29 mouse cellular contexts compared by ENCODE assay signal in the genomic region with DNA sequence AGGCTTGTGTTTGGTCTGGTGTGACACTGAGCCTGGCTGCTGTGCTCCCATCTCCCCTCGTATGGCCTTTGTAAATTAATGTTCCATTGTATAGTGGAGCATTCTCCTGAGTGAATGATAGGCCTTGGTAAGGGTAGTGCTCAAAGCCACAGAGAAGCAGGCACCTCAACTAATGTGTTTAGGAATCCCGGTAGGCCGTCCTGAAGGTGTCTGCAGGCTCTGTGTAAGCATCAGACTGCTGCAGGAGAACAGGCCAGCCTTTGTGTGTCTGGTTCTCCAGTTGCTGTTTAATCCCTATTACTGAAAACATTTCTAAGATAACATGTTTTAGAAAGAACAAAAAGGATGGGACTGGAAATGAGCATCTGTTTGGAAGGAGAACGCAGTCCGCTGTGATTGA. TPM values are rescaled to one million over a fixed set of nuclear protein-coding genes. Genes with fewer than 3 reads are reported as not detected.
DNase-seq lines count a peak whose midpoint lies in the region; ATAC-seq and TF ChIP-seq lines count a peak whose summit lies in the region.
"Had no signal": no experiment of that assay in that cellular context is flagged by ENCODE, and none has a peak within 500 bp of the region (broad histone marks: within the 10 kb centered on the region; RNA-seq: fewer than 3 reads in every experiment).

No protein-coding gene starts in this region.

- no peak overlapping the region for H3K4me3 ChIP-seq in heart, embryonic 13.5 days
- H3K4me3 ChIP-seq in olfactory bulb, adult 2 months (ENCODE audit: insufficient read depth, low read depth, low read length), result no peak overlapping the region
- H3K4me3 ChIP-seq: embryonic facial prominence, embryonic 10.5 days; embryonic facial prominence, embryonic 13.5 days; erythroblast, embryonic 14.5 days; forebrain, embryonic 12.5 days; forebrain, embryonic 15.5 days; heart, adult 2 months; heart, embryonic 12.5 days; hindbrain, embryonic 10.5 days; hindbrain, embryonic 13.5 days had no signal

- H3K4me2 ChIP-seq in heart, embryonic 13.5 days, result no peak overlapping the region
- H3K4me2 ChIP-seq: embryonic facial prominence, embryonic 13.5 days; forebrain, embryonic 12.5 days; forebrain, embryonic 15.5 days; heart, embryonic 12.5 days; hindbrain, embryonic 13.5 days had no signal

- H3K4me1 ChIP-seq in heart, embryonic 13.5 days, result peaks cover 66% of the 10 kb centered on the region
- H3K4me1 ChIP-seq in olfactory bulb, adult 2 months (ENCODE audit: control insufficient read depth, insufficient read depth, low read length), result peaks cover 43% of the 10 kb centered on the region
- H3K4me1 ChIP-seq: embryonic facial prominence, embryonic 10.5 days; embryonic facial prominence, embryonic 13.5 days; forebrain, embryonic 15.5 days; hindbrain, embryonic 10.5 days; hindbrain, embryonic 13.5 days had no signal

- H3K27me3 ChIP-seq in heart, embryonic 13.5 days (replicated peaks), result no peaks in the 10 kb centered on the region
- H3K27me3 ChIP-seq: embryonic facial prominence, embryonic 13.5 days; forebrain, embryonic 12.5 days; forebrain, embryonic 15.5 days; heart, embryonic 12.5 days; hindbrain, embryonic 13.5 days had no signal

- TF ChIP-seq CTCF in olfactory bulb, adult 2 months (IDR thresholded peaks at IDR 0.05; ENCODE audit: insufficient read depth, low read depth, low read length), result no peak

- 73% methylated on average over 5 of the region's 5 CpGs for WGBS in heart, embryonic 13.5 days
- WGBS in olfactory bulb, adult 2 months, result 55% methylated on average over 5 of the region's 5 CpGs

- no peak overlapping the region for H3K27ac ChIP-seq in heart, embryonic 13.5 days (replicated peaks)
- H3K27ac ChIP-seq in olfactory bulb, adult 2 months (ENCODE audit: insufficient read depth, low read depth, low read length), result peak overlapping the region; percentile 72
- H3K27ac ChIP-seq: embryonic facial prominence, embryonic 10.5 days; embryonic facial prominence, embryonic 13.5 days; forebrain, embryonic 12.5 days; forebrain, embryonic 15.5 days; heart, adult 2 months; hindbrain, embryonic 10.5 days; hindbrain, embryonic 13.5 days had no signal

- H3K9me3 ChIP-seq in heart, embryonic 13.5 days, result no peaks in the 10 kb centered on the region
- H3K9me3 ChIP-seq: embryonic facial prominence, embryonic 10.5 days; embryonic facial prominence, embryonic 13.5 days; forebrain, embryonic 12.5 days; forebrain, embryonic 15.5 days; heart, embryonic 12.5 days; hindbrain, embryonic 10.5 days; hindbrain, embryonic 13.5 days had no signal

- ATAC-seq in heart, embryonic 13.5 days (ENCODE audit: extremely low read depth, insufficient number of reproducible peaks, low FRiP score, low TSS enrichment), result no peak
- ATAC-seq: activated CD4-positive, CD25-positive, alpha-beta regulatory T cell, adult 4 months; CD4-positive, CD25-positive, alpha-beta regulatory T cell, adult 4 months; forebrain, embryonic 15.5 days; hindbrain, embryonic 16.5 days had no signal

- H3K9ac ChIP-seq in heart, embryonic 13.5 days, result peak overlapping the region; percentile 33; the same call in 1 of the 2 replicates
- H3K9ac ChIP-seq: embryonic facial prominence, embryonic 13.5 days; forebrain, embryonic 12.5 days; forebrain, embryonic 15.5 days; hindbrain, embryonic 13.5 days had no signal

- no peak for TF ChIP-seq POLR2A in olfactory bulb, adult 2 months (IDR thresholded peaks at IDR 0.05; ENCODE audit: insufficient read depth, low read depth, low read length)

- peaks cover 15% of the 10 kb centered on the region; the same call in 1 of the 2 replicates for H3K36me3 ChIP-seq in heart, embryonic 13.5 days
- H3K36me3 ChIP-seq: heart, embryonic 12.5 days had no signal

- intact Hi-C loops in heart, postnatal 10 days (cut with DNase I), result no loop called here

- DNase-seq in heart, postnatal 10 days, result no peak
- DNase-seq in layer of hippocampus, postnatal 25 days (ENCODE audit: extremely low spot score in 1 of 2, low spot score in 1 of 2), result peak; percentile 3 to 5
- DNase-seq in layer of hippocampus, adult 11-12 months (ENCODE audit: low spot score), result no peak
- DNase-seq in thymus, postnatal 4 days, result peak; percentile 4
- DNase-seq in thymus, postnatal 14 days, result no peak
- no peak for DNase-seq in spleen, postnatal 14 days (ENCODE audit: low spot score in 2 of 2)
- DNase-seq: adrenal gland, adult 8-10 months; adrenal gland, postnatal 25 days; cerebellum, adult 11-12 months; cerebellum, adult 8-10 months; cerebellum, postnatal 10 days; embryo, embryonic 11 days; gastrocnemius, postnatal 25 days had no signal

RNA-seq across cellular contexts. Expression of a gene that starts 17.7 kb away (rescaled TPM):
- not detected in 2 replicates for polyA plus RNA-seq in heart, embryonic 13.5 days (2015; fragmentation: Nextera tagmentation; extraction: Ambion mirVana)
- total RNA-seq in heart, postnatal 10 days (2021), result not detected
- 1 to 10 TPM; 1.8 to 2.5 TPM for total RNA-seq in layer of hippocampus, postnatal 25 days (2021)
- not detected in 2 replicates for polyA plus RNA-seq in olfactory bulb, adult 2 months (2012; ENCODE audit: insufficient read depth, insufficient read length, low replicate concordance, missing spikeins)
- total RNA-seq: adrenal gland, postnatal 25 days; heart, adult 2 months; heart, postnatal 25 days had no signal
- polyA plus RNA-seq: C2C12; embryonic facial prominence, embryonic 10.5 days; embryonic facial prominence, embryonic 13.5 days; erythroblast, embryonic 14.5 days; forebrain, embryonic 12.5 days; heart, embryonic 12.5 days had no signal

RNA-seq across cellular contexts. Expression of a gene that starts 22.4 kb away (rescaled TPM):
- 41.8 and 43.3 TPM in 2 replicates for polyA plus RNA-seq in heart, embryonic 13.5 days (2015; fragmentation: Nextera tagmentation; extraction: Ambion mirVana)
- total RNA-seq in heart, postnatal 10 days (2021), result 100 to 1,000 TPM; 207 to 222 TPM
- 10 to 100 TPM; 69.0 to 86.7 TPM for total RNA-seq in layer of hippocampus, postnatal 25 days (2021)
- polyA plus RNA-seq in olfactory bulb, adult 2 months (2012; ENCODE audit: insufficient read depth, insufficient read length, low replicate concordance, missing spikeins), result 35.8 TPM in 1 of 2 replicates, not detected in the other
- polyA plus RNA-seq: C2C12 had no signal

RNA-seq across cellular contexts. Expression of a gene that starts 43.5 kb away (rescaled TPM):
- 6.0 and 6.3 TPM in 2 replicates for polyA plus RNA-seq in heart, embryonic 13.5 days (2015; fragmentation: Nextera tagmentation; extraction: Ambion mirVana)
- 1 to 10 TPM; 4.2 to 5.3 TPM for total RNA-seq in heart, postnatal 10 days (2021)
- 10 to 100 TPM; 15.0 to 22.5 TPM for total RNA-seq in layer of hippocampus, postnatal 25 days (2021)
- polyA plus RNA-seq in olfactory bulb, adult 2 months (2012; ENCODE audit: insufficient read depth, insufficient read length, low replicate concordance, missing spikeins), result not detected in 2 replicates

Comparison
In these comparisons a context has a peak if more than half of its experiments do, and no peak if none do; other contexts are left out.
1. DNase-seq: peak in layer of hippocampus, postnatal 25 days (2 of 2) and thymus, postnatal 4 days (single experiment); none in heart, postnatal 10 days (0 of 2), layer of hippocampus, adult 11-12 months (single experiment), thymus, postnatal 14 days (single experiment) and spleen, postnatal 14 days (0 of 2).